Mouse (Mus musculus) lung, postnatal 0 days (tissue): ENCODE measurements around the gene Apeh.
A peak's percentile ranks its signal among the peaks of the same experiment; 100 is the strongest.

Source experiments
- CTCF ChIP-seq: IDR thresholded peaks from 2 replicates; pipeline ENCODE4 v1.5.1; 2016; ENCODE audit warnings: antibody characterized with exemption, mild to moderate bottlenecking
- EP300 ChIP-seq: IDR thresholded peaks from 2 replicates; pipeline ENCODE4 v1.6.1; 2016; ENCODE audit warnings: antibody characterized with exemption, mild to moderate bottlenecking, control low read depth

DNA sequence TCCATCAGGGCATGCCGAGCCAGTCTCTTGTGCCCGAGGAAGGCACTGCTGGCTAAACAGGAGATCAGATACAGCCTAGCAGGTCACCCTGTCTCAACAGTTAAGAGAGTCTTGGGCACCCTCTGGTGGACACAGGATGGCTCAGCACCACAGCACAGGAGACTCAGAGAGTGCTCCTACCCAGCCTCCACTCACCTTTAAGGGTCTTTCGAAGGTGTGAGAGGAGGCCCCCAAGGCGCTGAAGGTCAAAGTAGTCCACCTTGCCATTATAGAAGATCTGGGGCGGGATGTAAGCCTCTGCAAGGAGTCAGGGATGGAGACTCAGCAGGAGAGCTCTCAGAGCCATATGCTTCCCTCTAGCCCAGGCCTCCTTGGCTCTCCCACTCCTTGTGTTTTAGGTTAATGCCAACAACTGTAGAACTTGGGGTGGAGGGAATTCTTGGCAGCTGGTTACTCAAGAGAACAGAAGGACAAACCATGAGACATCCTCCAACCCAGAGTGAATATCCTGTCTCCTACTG lies 28.9 kb downstream of the Apeh start:
- TF ChIP-seq EP300, result no peak
- peak; percentile 81 for TF ChIP-seq CTCF
